Mouse (Mus musculus) liver, postnatal 0 days (tissue): ENCODE results near the gene Ankrd12.

Experiments
- CTCF ChIP-seq: sonication (generic); IDR thresholded peaks from 2 replicates; pipeline ENCODE4 v1.5.1; 2016; ENCODE audit warnings: antibody characterized with exemption, low read depth
- EP300 ChIP-seq: IDR thresholded peaks from 2 replicates; pipeline ENCODE4 v1.6.1; 2016; ENCODE audit warnings: antibody characterized with exemption, low read depth, mild to moderate bottlenecking

- TF ChIP-seq CTCF (no peak), EP300 (no peak)
Observed at GRCm38 (mm10) chr17:66053349-66053748, 23.5 kb downstream of the Ankrd12 start.
